Mouse (Mus musculus): Measurements from ENCODE around the gene St5.

DNA sequence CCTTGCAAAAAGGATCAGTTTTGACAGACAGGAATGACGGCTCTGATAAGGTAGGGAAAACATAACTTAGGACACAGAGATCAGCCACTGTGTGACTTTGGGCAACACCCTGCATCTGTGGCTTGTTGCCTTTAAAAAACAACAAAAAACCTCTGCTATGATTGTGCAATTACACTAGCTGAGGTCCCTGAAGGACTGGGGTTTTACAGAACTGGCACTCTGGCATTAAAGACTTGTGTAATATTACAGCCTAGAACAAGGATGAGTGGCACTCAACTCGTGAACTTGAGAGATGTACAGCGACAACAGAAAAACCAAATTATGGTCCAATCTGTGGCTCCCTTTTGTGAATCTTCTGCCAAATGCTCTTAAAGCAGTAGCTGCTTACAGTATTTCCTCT lies 178.6 kb downstream of the St5 start:
- TF ChIP-seq CTCF (IDR thresholded peaks at IDR 0.05; ENCODE audit: borderline replicate concordance, insufficient read depth, low read length) (no peak), POLR2A (IDR thresholded peaks at IDR 0.05; ENCODE audit: low read depth, low read length) (no peak; the same call in 1 of the 2 replicates)
